ENCODE assay signal across 14 mouse cellular contexts in genomic region chr2:153522270-153522669, GRCm38 (mm10). TPM values are rescaled to one million over a fixed set of nuclear protein-coding genes. Genes with fewer than 3 reads are reported as not detected.
A peak's percentile ranks its signal among the peaks of the same experiment; 100 is the strongest.
DNase-seq lines count a peak whose midpoint lies in the region; ATAC-seq and TF ChIP-seq lines count a peak whose summit lies in the region.
"Had no signal": no experiment of that assay in that cellular context is flagged by ENCODE, and none has a peak within 500 bp of the region (broad histone marks: within the 10 kb centered on the region; RNA-seq: fewer than 3 reads in every experiment).

No protein-coding gene starts in this region.

- H3K4me3 ChIP-seq in heart, embryonic 14.5 days (ENCODE audit: control insufficient read depth in 1 of 2, insufficient read depth in 1 of 2, low read depth in 1 of 2, low read length in 2 of 2), result no peak overlapping the region
- H3K4me3 ChIP-seq in thymus, adult 2 months (ENCODE audit: control insufficient read depth, insufficient read depth, low read length), result no peak overlapping the region
- H3K4me3 ChIP-seq in hindbrain, embryonic 16.5 days (ENCODE audit: low read length), result no peak overlapping the region
- H3K4me3 ChIP-seq: embryonic facial prominence, embryonic 12.5 days; limb, embryonic 13.5 days had no signal

- WGBS in heart, embryonic 14.5 days, result 28% methylated on average over 4 of the region's 4 CpGs
- 70% methylated on average over 4 of the region's 4 CpGs for WGBS in thymus, adult 2 months
- 24% methylated on average over 4 of the region's 4 CpGs for WGBS in hindbrain, embryonic 16.5 days

- 0 out of 2 replicates have a peak, but pooled peaks have one; percentile 20 for TF ChIP-seq CTCF in thymus, adult 2 months (IDR thresholded peaks at IDR 0.05; ENCODE audit: borderline replicate concordance, control insufficient read depth, extremely low read depth, insufficient read depth, low read length, poor library complexity)

- no peak for ATAC-seq in heart, embryonic 14.5 days (ENCODE audit: insufficient number of reproducible peaks, insufficient read depth, low FRiP score, low read depth)
- peak; percentile 40; the same call in 1 of the 2 replicates for ATAC-seq in hindbrain, embryonic 16.5 days

- no peaks in the 10 kb centered on the region for H3K27me3 ChIP-seq in heart, embryonic 14.5 days (ENCODE audit: control insufficient read depth, insufficient read depth, low read length)
- no peaks in the 10 kb centered on the region for H3K27me3 ChIP-seq in thymus, adult 2 months (ENCODE audit: control insufficient read depth, insufficient read depth, low read length)
- H3K27me3 ChIP-seq in hindbrain, embryonic 16.5 days (replicated peaks; ENCODE audit: control insufficient read depth, insufficient read depth, low read length), result no peaks in the 10 kb centered on the region

- peak overlapping the region in 1 of 2 experiments; percentile 68; a peak in 3 of 4 replicates for H3K27ac ChIP-seq in heart, embryonic 14.5 days (replicated peaks in 1 of 2; ENCODE audit: control insufficient read depth in 1 of 2, insufficient read depth in 1 of 2, low read depth in 2 of 2, low read length in 2 of 2)
- H3K27ac ChIP-seq in thymus, adult 2 months (ENCODE audit: control insufficient read depth, insufficient read depth, low read length), result no peak overlapping the region
- no peak overlapping the region for H3K27ac ChIP-seq in hindbrain, embryonic 16.5 days (ENCODE audit: low read depth, low read length)
- H3K27ac ChIP-seq: embryonic facial prominence, embryonic 12.5 days; limb, embryonic 13.5 days had no signal

- DNase-seq in heart, postnatal 4 days, result no peak
- no peak for DNase-seq in thymus, adult 2 months
- no peak for DNase-seq in thymus, postnatal 36 days
- no peak for DNase-seq in right cerebral cortex, postnatal 36 days (ENCODE audit: low spot score in 2 of 2)
- no peak for DNase-seq in adipocyte (ENCODE audit: low spot score)
- no peak for DNase-seq in thymus, postnatal 25 days
- DNase-seq: gastrocnemius, postnatal 10 days; kidney, adult 8-10 months; thymus, adult 18-20 months had no signal

- TF ChIP-seq POLR2A in thymus, adult 2 months (IDR thresholded peaks at IDR 0.05; ENCODE audit: control insufficient read depth, extremely low read depth, insufficient read depth, low read length, poor library complexity), result no peak

- peaks cover 38 to 58% of the 10 kb centered on the region in 2 experiments for H3K4me1 ChIP-seq in heart, embryonic 14.5 days (ENCODE audit: control insufficient read depth in 2 of 2, insufficient read depth in 2 of 2, low read length in 2 of 2)
- peaks cover 30% of the 10 kb centered on the region for H3K4me1 ChIP-seq in thymus, adult 2 months (replicated peaks; ENCODE audit: control insufficient read depth, insufficient read depth, low read length)
- peaks cover 25% of the 10 kb centered on the region for H3K4me1 ChIP-seq in hindbrain, embryonic 16.5 days (ENCODE audit: control insufficient read depth, insufficient read depth, low read depth, low read length)

- H3K4me2 ChIP-seq in heart, embryonic 14.5 days (ENCODE audit: low read length), result no peak overlapping the region
- no peak overlapping the region for H3K4me2 ChIP-seq in hindbrain, embryonic 16.5 days (ENCODE audit: low read length)
- H3K4me2 ChIP-seq: embryonic facial prominence, embryonic 12.5 days; limb, embryonic 13.5 days had no signal

- H3K9me3 ChIP-seq in heart, embryonic 14.5 days (ENCODE audit: control insufficient read depth, low read length), result no peaks in the 10 kb centered on the region
- no peaks in the 10 kb centered on the region for H3K9me3 ChIP-seq in hindbrain, embryonic 16.5 days (ENCODE audit: control insufficient read depth, low read length)
- H3K9me3 ChIP-seq: embryonic facial prominence, embryonic 12.5 days; limb, embryonic 13.5 days had no signal

- H3K36me3 ChIP-seq in heart, embryonic 14.5 days (ENCODE audit: control insufficient read depth, insufficient read depth, low read length), result no peaks in the 10 kb centered on the region
- H3K36me3 ChIP-seq in thymus, adult 2 months (ENCODE audit: control insufficient read depth, insufficient read depth, low read length), result no peaks in the 10 kb centered on the region
- no peaks in the 10 kb centered on the region for H3K36me3 ChIP-seq in hindbrain, embryonic 16.5 days (ENCODE audit: control insufficient read depth, insufficient read depth, low read length)
- H3K36me3 ChIP-seq: embryonic facial prominence, embryonic 12.5 days; limb, embryonic 13.5 days had no signal

- H3K9ac ChIP-seq in heart, embryonic 14.5 days (ENCODE audit: low read length), result peak overlapping the region; percentile 50; the same call in 1 of the 2 replicates
- H3K9ac ChIP-seq in hindbrain, embryonic 16.5 days (ENCODE audit: low read depth, low read length), result no peak overlapping the region; the same call in 1 of the 2 replicates
- H3K9ac ChIP-seq: embryonic facial prominence, embryonic 12.5 days; limb, embryonic 13.5 days had no signal

RNA-seq across cellular contexts. Expression of gene Nol4l, which starts 7.5 kb away (rescaled TPM):
- 10.0 and 12.6 TPM in 2 replicates for polyA plus RNA-seq in heart, embryonic 14.5 days (2014; fragmentation: Nextera tagmentation; extraction: Ambion mirVana)
- total RNA-seq in heart, postnatal 4 days (2021), result 10 to 100 TPM; 12.0 to 13.5 TPM
- 4.2 and 4.4 TPM in 2 replicates for polyA plus RNA-seq in thymus, adult 2 months (2012; rRNA removed)
- polyA plus RNA-seq in hindbrain, embryonic 16.5 days (2015; fragmentation: Nextera tagmentation; extraction: Ambion mirVana), result 33.7 and 40.7 TPM in 2 replicates

RNA-seq across cellular contexts. Expression of gene 4930404H24Rik, which starts 29.7 kb away (rescaled TPM):
- polyA plus RNA-seq in heart, embryonic 14.5 days (2014; fragmentation: Nextera tagmentation; extraction: Ambion mirVana), result not detected in 2 replicates
- total RNA-seq in heart, postnatal 4 days (2021), result not detected
- polyA plus RNA-seq in thymus, adult 2 months (2012; rRNA removed), result not detected in 2 replicates
- not detected in 2 replicates for polyA plus RNA-seq in hindbrain, embryonic 16.5 days (2015; fragmentation: Nextera tagmentation; extraction: Ambion mirVana)
- total RNA-seq: gastrocnemius, postnatal 10 days; megakaryocyte-erythroid progenitor cell, adult 5-6 weeks had no signal
- polyA plus RNA-seq: embryonic facial prominence, embryonic 12.5 days; limb, embryonic 13.5 days had no signal
